Mouse (Mus musculus): ENCODE data around the gene Gdap1l1. TPM values are rescaled to one million over a fixed set of nuclear protein-coding genes. Genes with fewer than 3 reads are reported as not detected.

Gene Gdap1l1
- polyA plus RNA-seq (2012; ENCODE audit: low replicate concordance) = 0.15 TPM in 1 of 2 replicates, not detected in the other

GRCm38 (mm10) chr2:163438246-163438618 is at the start of gene Gdap1l1:
Gdap1l1 (plus strand) TSS chr2:163438476.

GRCm38 (mm10) chr2:163397905-163398304 is 40.4 kb upstream of the Gdap1l1 start, which contains the start of gene Jph2:
Jph2 (minus strand) TSS chr2:163397993.

GRCm38 (mm10) chr2:163424597-163424996 is 13.7 kb upstream of the Gdap1l1 start, which contains the start of gene Oser1:
Oser1 (minus strand) TSS chr2:163424697.

GRCm38 (mm10) chr2:163472466-163472851 is 34.2 kb downstream of the Gdap1l1 start, which contains the start of gene Fitm2:
Fitm2 (minus strand) TSS chr2:163472629.

GRCm38 (mm10) chr2:163492018-163492417 is 53.7 kb downstream of the Gdap1l1 start, which contains the start of gene R3hdml:
R3hdml (plus strand) TSS chr2:163492318.

Other genes starting within 250 kb of the Gdap1l1 start
- gene Tox2, start 235.4 kb upstream of the Gdap1l1 start, polyA plus RNA-seq (2012; ENCODE audit: low replicate concordance) = 26.5 and 67.2 TPM in 2 replicates
- gene Jph2, start 40.5 kb upstream of the Gdap1l1 start, polyA plus RNA-seq (2012; ENCODE audit: low replicate concordance) = not detected in 2 replicates
- 2.0 and 3.8 TPM in 2 replicates for gene Oser1, start 13.8 kb upstream of the Gdap1l1 start, polyA plus RNA-seq (2012; ENCODE audit: low replicate concordance)
- 3.6 and 6.0 TPM in 2 replicates for gene Fitm2, start 34.2 kb downstream of the Gdap1l1 start, polyA plus RNA-seq (2012; ENCODE audit: low replicate concordance)
- not detected in 2 replicates for gene R3hdml, start 53.8 kb downstream of the Gdap1l1 start, polyA plus RNA-seq (2012; ENCODE audit: low replicate concordance)
- 0.27 and 0.46 TPM in 2 replicates for gene Hnf4a, start 68.3 kb downstream of the Gdap1l1 start, polyA plus RNA-seq (2012; ENCODE audit: low replicate concordance)
- 17.9 and 83.9 TPM in 2 replicates for gene Ttpal, start 163.8 kb downstream of the Gdap1l1 start, polyA plus RNA-seq (2012; ENCODE audit: low replicate concordance)
- 41.8 and 151 TPM in 2 replicates for gene Serinc3, start 206.7 kb downstream of the Gdap1l1 start, polyA plus RNA-seq (2012; ENCODE audit: low replicate concordance)
- 601 and 817 TPM in 2 replicates for gene Pkig, start 219.9 kb downstream of the Gdap1l1 start, polyA plus RNA-seq (2012; ENCODE audit: low replicate concordance)